Mouse (Mus musculus): ENCODE measurements around the gene Vsig2. TPM values are rescaled to one million over a fixed set of nuclear protein-coding genes. Genes with fewer than 3 reads are reported as not detected.

Gene Vsig2
- polyA plus RNA-seq, 1 experiment, result 4.3 TPM

- TF ChIP-seq CTCF (IDR thresholded peaks at IDR 0.05; ENCODE audit: borderline replicate concordance, extremely low read depth, insufficient read depth, insufficient read length) (no peak), POLR2A (IDR thresholded peaks at IDR 0.05; ENCODE audit: borderline replicate concordance, extremely low read depth, insufficient read depth, insufficient read length, poor library complexity, severe bottlenecking) (no peak)
- DNase-seq (ENCODE audit: low read depth), result no peak
Measured at GRCm38 (mm10) chr9:37568605-37569214, 29.7 kb downstream of the Vsig2 start.

GRCm38 (mm10) chr9:37569231-37569835 lies 30.3 kb downstream of the Vsig2 start:
- no peak for DNase-seq (ENCODE audit: low read depth)
- TF ChIP-seq CTCF (IDR thresholded peaks at IDR 0.05; ENCODE audit: borderline replicate concordance, extremely low read depth, insufficient read depth, insufficient read length) (no peak), POLR2A (IDR thresholded peaks at IDR 0.05; ENCODE audit: borderline replicate concordance, extremely low read depth, insufficient read depth, insufficient read length, poor library complexity, severe bottlenecking) (no peak)

GRCm38 (mm10) chr9:37572204-37572876 lies 33.3 kb downstream of the Vsig2 start:
- no peak for DNase-seq (ENCODE audit: low read depth)
- TF ChIP-seq POLR2A (IDR thresholded peaks at IDR 0.05; ENCODE audit: borderline replicate concordance, extremely low read depth, insufficient read depth, insufficient read length, poor library complexity, severe bottlenecking), result no peak
- no peak for TF ChIP-seq CTCF (IDR thresholded peaks at IDR 0.05; ENCODE audit: borderline replicate concordance, extremely low read depth, insufficient read depth, insufficient read length)

GRCm38 (mm10) chr9:37576436-37576930 lies 37.4 kb downstream of the Vsig2 start:
- DNase-seq (ENCODE audit: low read depth), result peak; percentile 79
- TF ChIP-seq CTCF (IDR thresholded peaks at IDR 0.05; ENCODE audit: borderline replicate concordance, extremely low read depth, insufficient read depth, insufficient read length), result no peak
- TF ChIP-seq POLR2A (IDR thresholded peaks at IDR 0.05; ENCODE audit: borderline replicate concordance, extremely low read depth, insufficient read depth, insufficient read length, poor library complexity, severe bottlenecking), result no peak

GRCm38 (mm10) chr9:37583594-37583993 lies 44.5 kb downstream of the Vsig2 start:
- TF ChIP-seq CTCF (IDR thresholded peaks at IDR 0.05; ENCODE audit: borderline replicate concordance, extremely low read depth, insufficient read depth, insufficient read length), result no peak
- no peak for TF ChIP-seq POLR2A (IDR thresholded peaks at IDR 0.05; ENCODE audit: borderline replicate concordance, extremely low read depth, insufficient read depth, insufficient read length, poor library complexity, severe bottlenecking)
- no peak for DNase-seq (ENCODE audit: low read depth)

DNA sequence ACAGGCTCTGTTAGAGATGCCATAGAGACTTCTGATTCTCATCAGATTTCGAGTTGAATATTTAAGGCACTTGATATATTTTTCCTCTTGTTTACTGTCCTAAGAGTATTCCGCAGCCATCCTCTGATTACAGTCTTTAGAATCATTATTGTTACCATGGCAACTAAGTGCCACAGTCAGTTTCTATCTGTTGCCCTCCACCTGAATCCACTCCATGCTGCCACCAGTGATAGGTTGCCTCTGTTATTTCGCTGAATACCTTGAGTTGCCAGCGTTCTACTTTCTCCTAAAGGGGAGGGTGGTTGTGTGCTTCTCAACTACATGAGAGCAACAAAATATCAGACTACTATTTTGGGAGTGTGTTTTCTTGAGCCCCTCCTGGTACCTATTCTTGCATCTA lies 47.7 kb downstream of the Vsig2 start:
- TF ChIP-seq CTCF (IDR thresholded peaks at IDR 0.05; ENCODE audit: borderline replicate concordance, extremely low read depth, insufficient read depth, insufficient read length), result no peak
- no peak for TF ChIP-seq POLR2A (IDR thresholded peaks at IDR 0.05; ENCODE audit: borderline replicate concordance, extremely low read depth, insufficient read depth, insufficient read length, poor library complexity, severe bottlenecking)
- DNase-seq (ENCODE audit: low read depth), result peak; percentile 53

DNA sequence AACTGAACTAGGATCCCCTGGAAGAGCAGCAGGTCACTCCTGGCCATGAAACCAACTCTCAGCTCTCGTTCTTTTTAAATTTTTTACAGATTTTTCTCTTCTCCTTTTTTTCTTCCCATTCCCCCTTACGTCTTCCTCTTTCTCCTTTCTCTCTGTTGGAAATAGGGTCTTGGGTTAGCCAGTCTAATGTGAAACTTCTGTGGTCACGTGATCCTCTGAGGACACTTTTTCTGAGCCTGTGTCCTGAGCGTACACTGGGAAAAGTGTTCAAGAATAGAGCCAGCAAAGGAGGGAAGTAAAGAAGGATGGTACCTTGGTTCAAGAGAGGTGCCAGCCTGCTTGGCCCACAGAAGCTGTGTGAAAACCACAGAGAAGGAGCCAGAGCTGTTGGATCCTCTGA lies 51.3 kb downstream of the Vsig2 start:
- TF ChIP-seq CTCF (IDR thresholded peaks at IDR 0.05; ENCODE audit: borderline replicate concordance, extremely low read depth, insufficient read depth, insufficient read length), result no peak
- TF ChIP-seq POLR2A (IDR thresholded peaks at IDR 0.05; ENCODE audit: borderline replicate concordance, extremely low read depth, insufficient read depth, insufficient read length, poor library complexity, severe bottlenecking), result no peak
- no peak for DNase-seq (ENCODE audit: low read depth)

GRCm38 (mm10) chr9:37592025-37592424 lies 53.0 kb downstream of the Vsig2 start:
- DNase-seq (ENCODE audit: low read depth), result no peak
- TF ChIP-seq POLR2A (IDR thresholded peaks at IDR 0.05; ENCODE audit: borderline replicate concordance, extremely low read depth, insufficient read depth, insufficient read length, poor library complexity, severe bottlenecking) (no peak), CTCF (IDR thresholded peaks at IDR 0.05; ENCODE audit: borderline replicate concordance, extremely low read depth, insufficient read depth, insufficient read length) (no peak)

GRCm38 (mm10) chr9:37592633-37593032 lies 53.6 kb downstream of the Vsig2 start:
- no peak for DNase-seq (ENCODE audit: low read depth)
- TF ChIP-seq CTCF (IDR thresholded peaks at IDR 0.05; ENCODE audit: borderline replicate concordance, extremely low read depth, insufficient read depth, insufficient read length) (no peak), POLR2A (IDR thresholded peaks at IDR 0.05; ENCODE audit: borderline replicate concordance, extremely low read depth, insufficient read depth, insufficient read length, poor library complexity, severe bottlenecking) (no peak)

- TF ChIP-seq CTCF (IDR thresholded peaks at IDR 0.05; ENCODE audit: borderline replicate concordance, extremely low read depth, insufficient read depth, insufficient read length) (no peak), POLR2A (IDR thresholded peaks at IDR 0.05; ENCODE audit: borderline replicate concordance, extremely low read depth, insufficient read depth, insufficient read length, poor library complexity, severe bottlenecking) (no peak)
- no peak for DNase-seq (ENCODE audit: low read depth)
Measured at GRCm38 (mm10) chr9:37593690-37594089, 54.6 kb downstream of the Vsig2 start.

Other genes starting within 250 kb of the Vsig2 start
- gene Ccdc15, start 190.8 kb upstream of the Vsig2 start, polyA plus RNA-seq (2012; rRNA removed), result 3.2 and 3.3 TPM in 2 replicates
- 5.0 and 10.8 TPM in 2 replicates for gene Hepacam, start 171.9 kb upstream of the Vsig2 start, polyA plus RNA-seq (2012; rRNA removed)
- 4.8 and 7.2 TPM in 2 replicates for gene Robo4, start 137.4 kb upstream of the Vsig2 start, polyA plus RNA-seq (2012; rRNA removed)
- gene Robo3, start 106.0 kb upstream of the Vsig2 start, polyA plus RNA-seq (2012; rRNA removed), result 33.5 and 41.6 TPM in 2 replicates
- 65.0 and 72.6 TPM in 2 replicates for gene Msantd2, start 49.9 kb upstream of the Vsig2 start, polyA plus RNA-seq (2012; rRNA removed)
- 32.6 and 34.7 TPM in 2 replicates for gene Esam, start 11.2 kb upstream of the Vsig2 start, polyA plus RNA-seq (2012; rRNA removed)
- 9.2 and 12.3 TPM in 2 replicates for gene Nrgn, start 13.6 kb downstream of the Vsig2 start, polyA plus RNA-seq (2012; rRNA removed)
- gene Siae, start 16.4 kb downstream of the Vsig2 start, polyA plus RNA-seq (2012; rRNA removed), result 5.7 and 7.8 TPM in 2 replicates
- 4.4 and 4.8 TPM in 2 replicates for gene Spa17, start 74.5 kb downstream of the Vsig2 start, polyA plus RNA-seq (2012; rRNA removed)
- 49.7 and 52.0 TPM in 2 replicates for gene Tbrg1, start 118.1 kb downstream of the Vsig2 start, polyA plus RNA-seq (2012; rRNA removed)
- gene Panx3, start 130.0 kb downstream of the Vsig2 start, polyA plus RNA-seq (2012; rRNA removed), result 0.13 and 3.2 TPM in 2 replicates
- not detected in 2 replicates for gene Olfr160, start 177.0 kb downstream of the Vsig2 start, polyA plus RNA-seq (2012; rRNA removed)
- gene Olfr874, start 205.9 kb downstream of the Vsig2 start, polyA plus RNA-seq (2012; rRNA removed), result 0.10 TPM in 1 of 2 replicates, not detected in the other
- 0.03 TPM in 1 of 2 replicates, not detected in the other for gene Olfr875, start 232.6 kb downstream of the Vsig2 start, polyA plus RNA-seq (2012; rRNA removed)